Mouse (Mus musculus): ENCODE measurements at regions not wholly inside any gene's neighbourhood (a gene's known extent, or its start where the extent isn't known, plus 50 kb on each side); places are given as distances from the start of the nearest gene placed in this dataset.

DNA sequence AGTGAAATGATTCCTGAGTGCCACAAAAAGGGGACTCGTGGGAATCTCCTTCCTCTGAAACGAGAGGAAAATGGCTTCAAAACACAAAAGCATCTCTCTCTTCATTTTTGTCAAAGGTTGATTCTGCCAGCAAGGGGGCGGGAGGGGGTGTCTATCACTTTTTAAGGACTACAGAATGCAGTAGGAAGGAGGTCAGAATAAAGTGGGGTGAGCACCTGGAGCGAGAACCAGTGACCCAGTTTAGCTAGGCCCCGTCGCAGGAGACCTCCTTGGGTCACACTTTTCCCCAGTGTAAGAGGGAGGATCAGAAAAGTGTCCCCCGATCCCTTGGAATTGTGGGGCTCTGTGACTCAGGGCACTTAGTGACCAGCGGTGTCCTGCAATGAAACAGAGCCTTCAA lies 133.1 kb downstream of the Tgfb2 start:
- no peak for DNase-seq

DNA sequence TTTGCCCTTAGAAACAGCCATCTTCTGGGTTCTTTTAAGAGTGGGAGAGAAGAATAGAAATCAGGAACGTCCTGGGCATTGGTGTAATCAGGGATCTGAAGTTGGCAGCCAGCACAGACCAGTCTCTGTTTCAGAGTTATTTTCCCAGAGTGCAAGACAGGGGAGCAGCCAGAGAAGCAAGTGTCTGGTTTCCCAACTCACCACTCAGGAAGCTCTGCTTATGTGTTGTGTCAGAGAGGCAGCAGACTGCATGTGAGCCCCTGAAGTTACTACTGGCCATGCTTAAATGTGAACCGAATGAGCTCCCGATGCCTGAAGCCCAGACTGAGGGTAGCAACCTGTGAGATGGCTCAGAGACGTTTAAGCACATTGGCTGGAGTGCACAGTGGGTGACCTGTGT lies 133.7 kb downstream of the Tgfb2 start:
- no peak for DNase-seq

DNA sequence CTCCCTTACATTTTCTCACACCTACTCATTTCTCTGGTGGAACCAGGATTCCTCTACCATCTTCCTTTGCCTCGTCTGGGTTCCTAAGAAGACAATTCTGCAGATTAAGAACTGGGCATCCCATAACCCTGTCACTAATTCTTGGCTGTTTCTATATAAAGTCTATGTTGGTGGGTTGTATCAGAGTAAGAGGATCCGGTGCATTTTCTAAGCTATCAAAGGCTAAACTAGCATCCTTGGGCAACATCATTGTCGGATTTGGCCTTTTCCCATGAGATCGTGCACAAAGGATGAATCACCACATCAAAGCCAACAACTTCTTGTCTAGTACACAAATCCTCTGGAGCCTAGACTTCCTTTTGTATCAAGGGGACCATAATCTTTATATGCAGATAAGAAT lies 137.3 kb downstream of the Tgfb2 start:
- no peak for DNase-seq

DNA sequence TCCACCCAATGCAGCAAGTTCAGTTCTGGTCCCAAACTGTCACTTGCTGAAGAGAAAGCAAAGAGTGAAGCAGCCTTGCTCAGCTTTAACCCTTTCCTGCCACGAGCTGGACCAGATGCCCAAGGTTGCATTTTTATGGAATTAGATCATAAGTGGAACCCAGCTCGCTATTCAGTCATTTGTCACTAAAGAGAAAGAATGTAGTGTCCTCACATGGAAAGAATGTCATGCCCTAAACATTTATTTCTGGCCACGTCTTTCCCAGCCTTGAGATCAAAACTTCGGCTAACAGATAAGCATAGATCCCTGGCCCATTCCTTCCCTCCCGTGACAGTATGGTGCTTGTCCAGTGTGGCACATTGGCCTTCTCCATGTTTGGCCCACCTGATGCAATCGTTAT lies 137.7 kb downstream of the Tgfb2 start:
- DNase-seq = no peak

DNA sequence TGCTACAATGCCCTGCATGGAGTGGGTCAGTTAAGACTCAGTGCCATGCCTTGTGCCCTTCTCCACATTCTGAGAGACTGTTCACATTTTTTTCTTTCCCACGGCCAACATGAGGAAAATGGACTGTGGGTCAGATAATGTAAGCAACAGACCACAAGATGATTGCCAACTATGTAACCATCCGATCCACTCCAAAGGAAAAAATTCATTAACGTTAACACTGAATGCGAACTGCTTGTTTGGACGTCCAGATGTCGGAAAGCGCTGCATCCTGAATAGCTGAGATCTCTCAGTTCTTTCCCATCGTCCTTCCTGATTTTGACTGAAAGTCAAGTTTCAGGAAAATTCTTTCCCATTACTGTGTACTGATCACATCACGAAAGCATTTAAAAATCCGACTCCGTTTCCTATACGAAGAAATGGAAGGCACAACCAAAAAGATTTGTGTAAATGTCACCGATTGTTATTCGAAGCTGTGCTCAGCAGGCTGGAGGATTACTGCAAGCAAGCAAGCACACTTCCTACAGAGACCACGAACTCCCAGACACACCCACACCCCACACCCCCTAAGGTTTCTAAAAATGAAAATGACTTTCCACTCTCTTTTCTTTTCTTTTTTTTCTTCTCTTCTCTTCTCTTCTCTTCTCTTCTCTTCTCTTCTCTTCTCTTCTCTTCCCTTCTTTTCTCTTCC lies 138.5 kb downstream of the Tgfb2 start:
- DNase-seq = no peak

DNA sequence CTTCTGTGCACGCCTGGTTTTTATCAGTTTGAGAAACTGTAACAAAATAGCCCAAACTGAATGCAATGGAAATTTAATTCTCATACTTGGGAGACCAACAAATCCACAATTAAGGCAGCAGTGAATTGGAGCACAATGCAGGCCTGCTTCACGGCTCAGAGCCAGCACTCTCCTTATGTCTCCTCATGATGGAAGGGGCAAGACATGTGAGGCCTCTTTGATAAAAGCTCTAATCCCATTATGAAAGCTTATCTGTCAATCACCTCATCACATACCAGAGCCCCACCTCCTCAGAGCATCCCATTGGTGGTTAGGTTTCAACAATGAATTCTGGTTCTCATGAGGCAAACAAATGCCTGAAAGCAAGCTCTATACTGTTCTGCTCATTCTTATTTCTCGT lies 143.8 kb downstream of the Tgfb2 start:
- DNase-seq = no peak

DNA sequence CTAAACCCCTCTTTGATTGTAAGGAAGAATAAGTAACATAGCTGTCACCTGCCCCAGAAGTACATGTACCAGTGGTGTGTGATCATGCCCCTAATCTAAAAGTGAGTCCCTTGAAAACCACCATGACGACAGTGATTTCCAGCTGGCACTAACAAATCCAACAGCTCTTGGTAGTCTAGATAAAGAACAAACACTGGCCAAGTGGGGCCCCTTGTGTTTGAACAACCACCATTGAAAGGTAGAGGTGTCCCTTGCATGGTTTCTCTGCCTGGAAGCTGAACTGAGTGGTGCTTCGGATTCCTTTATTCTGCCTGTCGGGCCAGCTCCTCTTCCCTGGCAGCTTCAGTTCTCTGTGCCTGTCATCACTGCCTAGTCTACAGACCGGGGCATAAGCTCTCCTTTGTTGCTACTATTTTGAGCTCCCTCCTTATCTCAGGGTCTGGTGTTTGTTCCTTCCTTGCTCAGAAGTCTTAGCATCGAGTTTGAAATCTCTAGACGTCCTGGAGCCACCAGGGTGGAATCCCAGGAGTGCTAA lies 150.3 kb downstream of the Tgfb2 start:
- DNase-seq = no peak

DNA sequence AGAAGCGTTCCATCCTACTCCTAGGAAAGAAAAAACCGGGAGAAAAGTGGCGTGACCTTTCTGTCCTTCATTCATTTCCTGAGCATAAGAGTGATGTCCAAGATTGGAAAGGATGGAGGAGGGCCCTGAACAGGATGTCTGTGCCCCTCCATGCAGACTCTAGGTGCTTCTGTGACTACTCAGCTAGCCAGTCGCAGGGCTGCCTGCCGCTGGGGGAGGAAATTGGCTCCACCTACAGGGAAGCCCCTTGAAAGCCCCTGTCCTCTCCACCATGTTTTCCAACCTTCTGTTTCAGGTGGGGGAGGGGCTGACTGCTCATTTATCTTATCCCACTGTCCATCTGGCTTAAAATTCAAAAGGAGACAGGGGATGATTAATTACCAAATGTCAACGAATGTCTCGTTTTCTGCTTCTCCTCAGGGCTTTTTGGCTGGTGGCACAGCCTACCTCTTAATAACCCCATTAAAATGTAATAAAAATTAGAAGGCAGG lies 151.2 kb downstream of the Tgfb2 start:
- no peak for DNase-seq

DNA sequence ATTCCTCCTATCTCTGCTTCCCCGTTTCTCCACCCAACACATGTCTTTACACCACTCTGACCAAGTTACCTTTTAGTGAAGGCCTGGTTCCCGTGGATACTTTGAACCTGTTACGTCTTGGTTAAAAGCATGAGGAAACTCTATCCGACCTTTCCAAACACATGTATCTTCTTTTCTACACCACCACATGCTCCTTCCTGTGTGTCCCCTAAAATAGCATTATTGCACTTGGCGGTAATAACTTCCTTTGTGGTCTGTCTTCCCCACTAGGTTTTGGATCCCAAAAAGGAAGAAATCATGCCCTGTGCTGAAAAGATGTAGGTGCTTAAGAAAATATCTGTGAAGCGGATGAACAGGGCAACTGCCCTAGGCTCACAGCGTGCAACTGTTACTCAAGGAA lies 153.1 kb downstream of the Tgfb2 start:
- no peak for DNase-seq

DNA sequence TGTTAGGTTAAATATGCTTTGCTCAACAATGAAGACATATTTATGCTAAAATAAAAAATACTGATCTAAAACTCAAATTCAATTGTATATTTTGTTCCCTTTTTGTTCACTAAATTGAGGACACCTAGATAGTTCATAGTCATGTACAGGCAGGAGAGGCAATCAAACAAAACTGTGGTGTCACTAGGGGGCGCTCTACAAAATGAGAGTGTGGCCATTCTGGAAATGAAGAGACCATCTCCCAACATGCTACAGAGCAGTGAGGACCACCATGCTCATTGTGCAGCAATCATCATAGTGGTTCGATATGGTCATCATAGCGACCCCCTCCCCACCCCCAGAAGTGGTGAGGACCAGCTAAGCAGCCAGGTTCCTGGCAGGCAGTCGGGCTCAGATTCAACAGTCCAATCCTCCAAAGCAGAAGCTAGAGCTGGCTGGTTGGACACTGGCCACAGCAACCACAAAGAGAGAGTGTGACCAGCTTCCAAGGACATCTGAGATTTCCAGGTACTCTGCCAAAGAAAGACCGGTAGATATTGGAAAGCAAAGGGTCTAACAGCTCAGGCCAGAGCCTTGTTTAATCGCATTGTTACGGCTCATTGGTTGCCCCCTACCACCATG lies 155.4 kb downstream of the Tgfb2 start:
- DNase-seq = peak; percentile 7 to 19

DNA sequence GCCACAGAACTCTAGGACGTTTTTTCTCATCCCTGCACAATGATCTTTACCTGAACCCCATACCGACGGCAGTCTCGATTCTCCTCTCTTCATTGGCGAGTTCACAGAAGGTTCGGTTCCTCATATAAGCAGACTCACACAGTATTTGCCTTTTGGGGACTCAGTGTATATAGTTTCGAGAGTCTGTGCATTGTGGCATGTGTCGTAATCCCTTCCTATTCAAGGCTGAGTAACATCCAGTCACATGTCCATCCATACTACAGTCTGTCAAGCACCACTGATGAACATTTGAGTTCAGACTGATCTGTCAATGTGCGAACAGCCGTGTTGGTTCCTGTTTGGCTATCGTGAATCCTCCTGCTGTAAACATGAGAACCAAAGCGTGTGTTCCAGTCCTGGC lies 156.6 kb downstream of the Tgfb2 start:
- DNase-seq = no peak

DNA sequence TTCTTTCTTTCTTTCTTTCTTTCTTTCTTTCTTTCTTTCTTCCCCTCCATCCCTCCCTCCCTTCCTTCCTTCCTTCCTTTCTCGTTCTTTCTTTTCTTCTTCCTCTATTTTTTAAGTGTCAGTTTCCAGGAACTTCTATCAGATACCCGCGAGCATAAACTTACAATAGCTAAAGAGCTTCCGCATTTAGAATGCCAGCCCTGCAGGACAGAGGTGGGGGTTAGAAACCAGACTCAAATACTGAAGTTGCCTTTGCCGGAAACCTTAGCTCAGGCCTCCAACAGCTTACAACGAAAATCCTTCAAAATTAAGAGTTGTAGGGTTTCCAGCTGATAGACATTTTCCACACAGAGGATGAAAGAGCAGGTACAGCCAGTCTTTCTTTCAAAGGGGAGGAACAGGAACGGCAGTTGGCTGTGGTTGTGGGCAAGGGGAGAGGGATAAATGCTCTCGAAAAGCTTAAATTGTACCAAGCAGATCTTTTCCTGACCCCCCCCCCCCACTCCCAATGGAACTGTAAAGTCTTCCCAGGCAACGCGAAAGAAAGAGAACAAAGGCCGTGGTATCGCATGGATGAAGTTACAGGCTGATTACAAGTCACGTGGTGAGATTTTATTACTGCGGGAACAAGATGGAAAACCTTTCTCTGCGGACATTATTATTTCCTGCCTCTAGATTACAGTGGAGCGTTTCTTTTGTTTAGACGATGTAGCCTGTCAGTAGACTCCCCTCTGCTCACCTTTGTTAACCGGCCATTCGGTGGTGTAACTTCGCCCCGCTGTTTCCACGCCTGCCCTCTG lies 159.2 kb downstream of the Tgfb2 start:
- DNase-seq = no peak

DNA sequence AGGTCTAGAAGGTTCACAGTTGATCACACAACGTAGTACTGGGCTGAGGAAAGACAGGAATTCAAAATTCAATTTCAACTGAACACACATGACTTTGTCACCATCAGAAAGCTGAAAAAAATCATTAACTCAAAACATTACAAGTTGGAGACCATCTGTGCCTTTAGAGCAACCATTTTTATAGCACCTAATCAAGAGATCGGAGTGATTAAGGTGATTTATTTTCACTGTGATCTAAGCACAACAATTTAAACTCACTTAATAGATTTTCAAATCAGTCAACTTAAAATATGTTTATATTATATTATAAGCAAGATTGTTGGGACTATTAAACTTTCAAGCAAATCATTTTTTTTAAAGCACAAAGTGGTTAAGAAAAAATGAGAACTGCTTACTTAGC lies 165.7 kb downstream of the Tgfb2 start:
- no peak for DNase-seq

DNA sequence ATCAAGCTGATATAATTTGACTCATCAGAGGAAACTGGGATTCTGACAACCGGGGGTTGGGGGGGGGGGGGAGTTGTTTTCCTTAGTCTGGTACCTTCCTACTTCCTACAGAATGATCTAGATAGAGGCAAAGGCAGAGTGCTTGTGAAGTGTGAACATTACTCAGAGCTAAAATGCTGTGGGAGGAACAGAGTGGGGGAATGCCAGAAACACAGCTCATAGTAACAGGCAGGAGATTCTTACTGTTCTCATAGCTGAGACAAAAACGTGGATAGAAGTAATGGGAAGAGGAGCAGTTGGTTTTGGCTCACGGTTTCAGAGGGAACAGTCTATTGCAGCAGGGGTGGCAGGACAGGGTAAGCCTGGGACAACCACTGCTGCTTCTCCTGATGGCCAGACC lies 167.6 kb downstream of the Tgfb2 start:
- no peak for DNase-seq

DNA sequence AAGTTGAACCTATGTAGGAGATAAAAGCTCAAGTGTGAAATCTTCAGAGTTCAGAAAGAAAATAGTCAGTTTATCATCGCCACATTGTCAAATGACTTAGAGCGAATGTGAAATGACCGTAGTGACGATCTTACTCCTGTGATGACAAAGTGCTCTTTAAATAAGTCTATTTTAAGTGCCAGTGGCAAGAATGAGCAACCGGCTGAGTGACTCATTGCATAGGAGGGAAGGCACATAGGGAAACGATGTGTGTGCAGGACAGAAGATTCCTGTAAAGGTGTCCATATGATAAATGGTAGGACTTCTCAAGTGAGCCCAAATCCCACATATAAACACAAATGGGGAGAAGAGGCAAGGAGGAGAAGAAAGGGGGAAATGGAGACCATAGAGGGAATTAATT lies 189.8 kb downstream of the Tgfb2 start:
- DNase-seq = no peak

DNA sequence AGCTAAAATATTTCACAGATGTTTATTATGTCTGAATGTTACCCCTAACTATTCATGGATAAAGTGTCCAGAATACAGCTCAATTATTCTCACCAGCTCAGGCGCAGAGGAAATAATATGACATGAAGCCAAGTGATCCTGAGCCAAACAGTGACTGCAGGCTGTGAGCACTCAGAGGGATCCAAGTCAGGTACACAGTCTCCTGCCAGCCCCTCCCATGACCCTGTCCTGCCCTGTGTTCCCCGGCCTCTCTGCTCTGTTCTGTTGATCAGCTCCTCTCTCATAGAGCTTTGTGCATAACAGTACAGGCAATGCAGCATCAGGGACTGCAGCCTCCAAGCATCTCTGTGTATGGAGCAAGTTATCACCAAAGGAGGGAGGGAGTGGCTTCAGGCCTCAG lies 190.7 kb downstream of the Tgfb2 start:
- DNase-seq = no peak

DNA sequence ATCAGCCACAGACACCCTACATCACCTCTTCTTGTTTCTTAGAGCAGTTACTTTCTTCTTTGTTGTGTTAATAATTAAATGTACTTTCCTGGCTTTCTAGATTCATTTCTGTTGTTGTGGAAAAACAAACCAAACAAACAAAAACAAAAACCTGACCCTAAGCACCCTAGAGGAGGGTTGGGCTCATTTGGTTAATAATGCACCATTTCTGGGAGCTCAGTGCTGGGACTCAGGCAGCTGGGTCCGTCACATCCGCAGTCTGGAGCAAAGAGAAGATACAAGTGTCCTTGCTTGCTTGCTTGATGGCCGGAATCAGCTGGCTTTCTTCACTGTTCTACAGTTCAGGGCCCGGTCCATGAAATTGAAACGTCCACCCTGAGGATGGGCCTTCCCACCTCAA lies 191.9 kb downstream of the Tgfb2 start:
- no peak for DNase-seq

DNA sequence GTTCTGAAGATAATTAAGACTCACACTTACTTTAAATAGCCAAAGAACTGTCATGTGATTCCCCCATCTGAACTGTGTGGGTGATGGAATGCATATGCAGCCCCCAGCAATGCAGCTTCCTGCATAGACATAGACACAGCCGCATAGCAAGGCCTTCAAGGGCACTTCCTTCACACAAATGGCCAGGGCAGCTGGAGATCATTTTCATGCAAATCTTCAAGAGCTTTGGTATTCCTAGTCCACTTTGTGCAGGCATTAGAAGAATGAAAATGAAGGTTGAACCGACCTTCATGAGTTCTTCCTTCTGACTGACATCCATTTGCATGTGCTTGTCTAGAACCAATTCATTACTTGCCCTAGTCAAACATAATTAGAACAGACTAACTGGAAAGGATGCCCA lies 195.3 kb downstream of the Tgfb2 start:
- DNase-seq = no peak

DNA sequence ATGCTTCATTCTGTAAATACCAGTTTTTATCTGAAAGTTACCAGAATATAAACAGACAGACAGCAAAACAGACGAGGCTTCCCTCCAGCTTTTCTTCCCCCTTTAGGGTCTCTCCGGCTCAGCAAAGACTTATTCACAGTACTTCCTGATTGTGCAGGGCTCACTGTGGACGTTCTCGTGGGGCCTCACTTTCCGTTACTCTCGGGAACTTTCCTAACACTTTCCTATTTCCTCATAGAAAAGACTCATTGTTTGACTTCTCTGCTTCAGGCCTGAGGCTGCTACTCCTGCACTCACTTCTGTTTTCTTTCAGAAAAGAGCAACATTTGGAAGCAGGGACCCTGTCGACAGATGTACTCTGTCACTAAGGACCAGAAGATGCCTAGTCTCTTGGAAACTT lies 197.4 kb downstream of the Tgfb2 start:
- no peak for DNase-seq

DNA sequence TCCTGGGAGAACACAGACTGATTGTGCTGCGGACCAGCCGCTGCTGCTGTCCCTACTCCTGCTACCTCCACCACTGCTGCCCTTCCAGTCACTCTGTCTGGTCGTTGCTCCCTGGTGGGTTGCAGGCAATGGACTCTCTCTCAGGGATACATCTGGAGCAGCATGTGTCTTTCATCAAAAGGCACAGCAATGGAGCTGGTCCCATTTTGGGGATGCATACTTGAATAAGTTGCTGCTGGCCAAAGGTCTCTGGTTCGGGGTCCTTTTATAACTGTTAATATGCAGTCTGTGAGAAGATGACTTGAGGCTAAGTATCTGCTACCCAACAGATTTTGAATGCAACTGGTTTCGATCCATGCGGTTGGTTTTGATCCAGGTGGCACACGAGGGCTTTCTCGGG lies 197.8 kb downstream of the Tgfb2 start:
- no peak for DNase-seq

DNA sequence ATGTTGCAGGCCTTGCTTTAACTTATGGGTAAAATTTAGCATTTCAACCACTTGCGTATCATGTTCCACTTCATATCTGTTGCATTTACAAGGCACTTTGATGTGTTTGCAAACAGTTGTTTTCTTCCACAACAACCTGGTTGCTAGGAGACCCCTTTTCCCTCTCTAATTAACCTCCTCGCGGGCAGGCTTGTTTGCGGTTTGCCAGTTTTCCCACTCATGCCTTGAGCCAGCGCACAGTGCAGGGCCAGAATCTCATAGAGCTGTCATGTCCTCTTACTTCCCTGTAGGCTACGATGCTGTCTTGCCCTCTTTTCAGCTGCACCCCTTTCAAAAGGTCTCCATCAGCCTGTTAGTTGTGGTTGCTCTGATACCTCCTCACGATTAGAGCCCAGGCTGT lies 199.3 kb downstream of the Tgfb2 start:
- no peak for DNase-seq

DNA sequence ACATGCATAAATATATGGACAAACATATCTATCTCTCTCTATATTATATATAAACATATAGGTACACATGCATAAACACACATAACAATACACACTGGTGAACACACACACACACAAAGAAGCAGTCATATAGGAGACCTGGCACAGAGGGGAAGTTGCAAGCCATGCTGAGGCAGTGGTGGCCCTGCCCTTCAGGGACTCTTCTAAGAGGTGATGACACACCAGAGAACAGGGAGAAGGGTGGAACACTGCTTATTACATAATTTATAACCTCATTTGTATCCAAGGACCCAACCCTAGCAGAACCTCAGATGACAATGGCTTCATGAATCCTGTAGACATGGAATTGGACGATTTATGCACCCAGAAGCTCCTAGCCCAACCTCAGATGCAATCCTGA lies 199.9 kb downstream of the Tgfb2 start:
- no peak for DNase-seq

DNA sequence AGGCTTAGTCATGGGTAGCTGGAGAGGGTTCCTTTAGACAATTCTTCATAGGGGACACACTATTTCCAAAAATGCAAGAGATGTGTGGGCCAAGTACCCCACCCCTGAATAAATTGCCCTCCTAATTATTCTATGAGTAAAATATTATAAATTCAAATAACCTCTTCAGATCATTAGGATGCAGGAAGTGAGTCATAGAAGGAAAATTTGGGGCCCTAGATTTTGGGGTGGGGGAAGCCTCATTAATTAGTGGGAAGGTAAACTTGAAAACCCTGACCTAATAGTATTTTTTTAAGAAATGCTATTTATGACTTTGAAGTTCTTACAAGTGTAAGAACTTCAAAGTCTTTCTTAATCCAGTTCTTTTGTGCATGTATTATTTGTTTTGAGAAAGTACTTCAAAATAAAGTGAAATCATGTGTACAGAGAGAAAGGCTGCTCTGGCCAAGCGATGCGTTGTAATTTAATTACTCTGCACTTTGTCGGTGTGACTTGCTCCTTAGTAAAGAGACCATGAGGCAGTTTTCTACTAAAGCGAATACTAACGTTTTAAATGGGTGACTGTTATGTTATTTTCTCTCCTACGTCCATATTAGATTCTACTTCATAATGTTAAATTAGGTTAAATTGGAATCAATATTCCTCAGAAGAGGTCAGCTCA lies 200.6 kb downstream of the Tgfb2 start:
- no peak for DNase-seq

Data from cerebellum, postnatal 36 days (tissue).